12 mouse cellular contexts compared by ENCODE assay signal in genomic region chr8:34392208-34392980, GRCm38 (mm10).
DNase-seq lines count a peak whose midpoint lies in the region; ATAC-seq lines count a peak whose summit lies in the region.
"Had no signal": no experiment of that assay in that cellular context is flagged by ENCODE, and none has a peak within 500 bp of the region (broad histone marks: within the 10 kb centered on the region; RNA-seq: fewer than 3 reads in every experiment).

No protein-coding gene starts in this region.

- no peak overlapping the region for H3K4me3 ChIP-seq in midbrain, embryonic 11.5 days (ENCODE audit: low read depth, low read length)
- H3K4me3 ChIP-seq in midbrain, embryonic 10.5 days = no peak overlapping the region
- H3K4me3 ChIP-seq in limb, embryonic 10.5 days = no peak overlapping the region
- no peak overlapping the region for H3K4me3 ChIP-seq in intestine, embryonic 16.5 days (ENCODE audit: low read length)
- H3K4me3 ChIP-seq in heart, embryonic 11.5 days (ENCODE audit: low read depth, low read length) = no peak overlapping the region
- H3K4me3 ChIP-seq: intestine, embryonic 15.5 days had no signal

- no peaks in the 10 kb centered on the region for H3K27me3 ChIP-seq in midbrain, embryonic 11.5 days (ENCODE audit: control insufficient read depth, insufficient read depth, low read length)
- H3K27me3 ChIP-seq in midbrain, embryonic 10.5 days (ENCODE audit: low read depth, poor library complexity, severe bottlenecking) = no peaks in the 10 kb centered on the region
- no peaks in the 10 kb centered on the region for H3K27me3 ChIP-seq in limb, embryonic 10.5 days (ENCODE audit: low read depth, poor library complexity, severe bottlenecking)
- no peaks in the 10 kb centered on the region for H3K27me3 ChIP-seq in intestine, embryonic 16.5 days (replicated peaks; ENCODE audit: control insufficient read depth, insufficient read depth, low read length)
- H3K27me3 ChIP-seq in heart, embryonic 11.5 days (ENCODE audit: control insufficient read depth, insufficient read depth, low read length) = no peaks in the 10 kb centered on the region
- H3K27me3 ChIP-seq: intestine, embryonic 15.5 days had no signal

- H3K4me2 ChIP-seq in midbrain, embryonic 11.5 days = no peak overlapping the region
- no peak overlapping the region for H3K4me2 ChIP-seq in intestine, embryonic 16.5 days (ENCODE audit: low read depth, low read length)
- no peak overlapping the region for H3K4me2 ChIP-seq in heart, embryonic 11.5 days
- H3K4me2 ChIP-seq: intestine, embryonic 15.5 days had no signal

- DNase-seq in midbrain, embryonic 11.5 days (ENCODE audit: low spot score, missing footprints) = peak; percentile 76
- no peak for DNase-seq in midbrain, embryonic 10.5 days (ENCODE audit: low spot score)
- peak; percentile 19 for DNase-seq in gonadal fat pad, adult 2 months (ENCODE audit: low read depth)
- peak; percentile 47 for DNase-seq in limb, embryonic 10.5 days (ENCODE audit: low spot score)
- DNase-seq in right cerebral cortex, postnatal 25 days = peak; percentile 77
- no peak for DNase-seq in heart, adult 9 months (ENCODE audit: low spot score in 2 of 2)
- DNase-seq: lung, adult 2 months; thymus, adult 2 months had no signal

- H3K9ac ChIP-seq in midbrain, embryonic 11.5 days (ENCODE audit: low read length) = no peak overlapping the region
- no peak overlapping the region for H3K9ac ChIP-seq in intestine, embryonic 16.5 days (ENCODE audit: low read depth, low read length)
- H3K9ac ChIP-seq in heart, embryonic 11.5 days (ENCODE audit: low read depth, low read length) = no peak overlapping the region
- H3K9ac ChIP-seq: intestine, embryonic 15.5 days had no signal

- no peaks in the 10 kb centered on the region for H3K36me3 ChIP-seq in midbrain, embryonic 11.5 days (ENCODE audit: control insufficient read depth, insufficient read depth, low read length)
- H3K36me3 ChIP-seq in midbrain, embryonic 10.5 days = no peaks in the 10 kb centered on the region
- H3K36me3 ChIP-seq in limb, embryonic 10.5 days = no peaks in the 10 kb centered on the region
- H3K36me3 ChIP-seq in intestine, embryonic 16.5 days (ENCODE audit: control insufficient read depth, insufficient read depth, low read length) = no peaks in the 10 kb centered on the region
- no peaks in the 10 kb centered on the region for H3K36me3 ChIP-seq in heart, embryonic 11.5 days (ENCODE audit: control insufficient read depth, insufficient read depth, low read length)
- H3K36me3 ChIP-seq: G1E; intestine, embryonic 15.5 days had no signal

- H3K9me3 ChIP-seq in midbrain, embryonic 11.5 days (ENCODE audit: control insufficient read depth, low read length) = no peaks in the 10 kb centered on the region
- H3K9me3 ChIP-seq in midbrain, embryonic 10.5 days (replicated peaks) = no peaks in the 10 kb centered on the region
- no peaks in the 10 kb centered on the region for H3K9me3 ChIP-seq in limb, embryonic 10.5 days (replicated peaks)
- H3K9me3 ChIP-seq in intestine, embryonic 16.5 days (ENCODE audit: control insufficient read depth, low read length) = no peaks in the 10 kb centered on the region
- no peaks in the 10 kb centered on the region for H3K9me3 ChIP-seq in heart, embryonic 11.5 days (replicated peaks; ENCODE audit: control insufficient read depth, low read length)
- H3K9me3 ChIP-seq: intestine, embryonic 15.5 days had no signal

- WGBS in midbrain, embryonic 11.5 days = 69% methylated on average over 14 of the region's 14 CpGs
- 70% methylated on average over 14 of the region's 14 CpGs for WGBS in midbrain, embryonic 10.5 days
- WGBS in limb, embryonic 10.5 days = 66% methylated on average over 14 of the region's 14 CpGs
- 47% methylated on average over 14 of the region's 14 CpGs for WGBS in intestine, embryonic 16.5 days
- 70% methylated on average over 14 of the region's 14 CpGs for WGBS in heart, embryonic 11.5 days (ENCODE audit: insufficient replicate concordance)

- H3K4me1 ChIP-seq in midbrain, embryonic 11.5 days (ENCODE audit: control insufficient read depth, insufficient read depth, low read length) = no peaks in the 10 kb centered on the region; the same call in 1 of the 2 replicates
- peaks cover 13% of the 10 kb centered on the region for H3K4me1 ChIP-seq in midbrain, embryonic 10.5 days
- H3K4me1 ChIP-seq in limb, embryonic 10.5 days = peaks cover 21% of the 10 kb centered on the region
- no peaks in the 10 kb centered on the region for H3K4me1 ChIP-seq in intestine, embryonic 16.5 days (ENCODE audit: control insufficient read depth, insufficient read depth, low read length)
- H3K4me1 ChIP-seq in heart, embryonic 11.5 days (ENCODE audit: control insufficient read depth, insufficient read depth, low read length) = 0 out of 2 replicates have a peak, but pooled peaks cover 3% of the 10 kb centered on the region
- H3K4me1 ChIP-seq: intestine, embryonic 15.5 days had no signal

- H3K27ac ChIP-seq in midbrain, embryonic 11.5 days (ENCODE audit: low read depth, low read length) = no peak overlapping the region
- H3K27ac ChIP-seq in midbrain, embryonic 10.5 days (replicated peaks) = no peak overlapping the region
- H3K27ac ChIP-seq in limb, embryonic 10.5 days = peak overlapping the region; percentile 69
- no peak overlapping the region for H3K27ac ChIP-seq in intestine, embryonic 16.5 days (ENCODE audit: low read length)
- no peak overlapping the region for H3K27ac ChIP-seq in heart, embryonic 11.5 days (ENCODE audit: low read depth, low read length)
- H3K27ac ChIP-seq: intestine, embryonic 15.5 days had no signal

- ATAC-seq in midbrain, embryonic 11.5 days (ENCODE audit: low FRiP score) = no peak
- no peak for ATAC-seq in intestine, embryonic 16.5 days
- no peak for ATAC-seq in heart, embryonic 11.5 days (replicated peaks; ENCODE audit: insufficient number of reproducible peaks, low FRiP score, low TSS enrichment)
- ATAC-seq: intestine, embryonic 15.5 days had no signal

Comparison
In these comparisons a context has a peak if more than half of its experiments do, and no peak if none do; other contexts are left out.
1. DNase-seq: peak in midbrain, embryonic 11.5 days (single experiment), gonadal fat pad, adult 2 months (single experiment), limb, embryonic 10.5 days (single experiment) and right cerebral cortex, postnatal 25 days (single experiment); none in midbrain, embryonic 10.5 days (single experiment) and heart, adult 9 months (0 of 2).